Mouse (Mus musculus): Measurements from ENCODE around the gene Hsd3b2. TPM values are rescaled to one million over a fixed set of nuclear protein-coding genes. Genes with fewer than 3 reads are reported as not detected.

The Hsd3b2 gene
- polyA plus RNA-seq, 1 experiment from 2014 or later: 0.04 TPM

Other genes starting within 250 kb of the Hsd3b2 start
- not detected in 2 replicates for gene Hsd3b4, start 214.0 kb downstream of the Hsd3b2 start, polyA plus RNA-seq (2015; fragmentation: Nextera tagmentation; extraction: Ambion mirVana)
- gene Gm10681, start 135.7 kb downstream of the Hsd3b2 start, polyA plus RNA-seq (2015; fragmentation: Nextera tagmentation; extraction: Ambion mirVana): not detected in 2 replicates
- not detected in 2 replicates for gene Hsd3b5, start 94.3 kb downstream of the Hsd3b2 start, polyA plus RNA-seq (2015; fragmentation: Nextera tagmentation; extraction: Ambion mirVana)
- gene Hsd3b3, start 38.6 kb upstream of the Hsd3b2 start, polyA plus RNA-seq (2015; fragmentation: Nextera tagmentation; extraction: Ambion mirVana): 0.26 and 0.32 TPM in 2 replicates
- gene Hsd3b6, start 89.9 kb upstream of the Hsd3b2 start, polyA plus RNA-seq (2015; fragmentation: Nextera tagmentation; extraction: Ambion mirVana): 0.76 and 1.2 TPM in 2 replicates
- 0.12 TPM in 1 of 2 replicates, not detected in the other for gene Hsd3b1, start 135.3 kb upstream of the Hsd3b2 start, polyA plus RNA-seq (2015; fragmentation: Nextera tagmentation; extraction: Ambion mirVana)
- gene Hao2, start 168.7 kb upstream of the Hsd3b2 start, polyA plus RNA-seq (2015; fragmentation: Nextera tagmentation; extraction: Ambion mirVana): 0.06 TPM in 1 of 2 replicates, not detected in the other

All from hindbrain, embryonic 15.5 days (tissue).